Mouse (Mus musculus) common myeloid progenitor, adult 5-6 weeks (primary cell): ENCODE results near the gene Acrbp. TPM values are rescaled to one million over a fixed set of nuclear protein-coding genes. Genes with fewer than 3 reads are reported as not detected.

Experiments
- ATAC-seq: replicated peaks from 2 replicates; pipeline ENCODE4 v1.8.0; 2016; ENCODE audit warnings: low read depth, mild to moderate bottlenecking, moderate TSS enrichment, inconsistent platforms; ENCODE audit not compliant: poor library complexity, severe bottlenecking
- total RNA-seq: library from RNA; stranded (forward); fragments of 200-1000, 187-1606 nt; gene quantifications from 2 replicates; pipeline ENCODE4 v1.2.3, GENCODE M21; 2017

The Acrbp gene
- total RNA-seq, 1 experiment from 2014 or later = 2.3 TPM

DNA sequence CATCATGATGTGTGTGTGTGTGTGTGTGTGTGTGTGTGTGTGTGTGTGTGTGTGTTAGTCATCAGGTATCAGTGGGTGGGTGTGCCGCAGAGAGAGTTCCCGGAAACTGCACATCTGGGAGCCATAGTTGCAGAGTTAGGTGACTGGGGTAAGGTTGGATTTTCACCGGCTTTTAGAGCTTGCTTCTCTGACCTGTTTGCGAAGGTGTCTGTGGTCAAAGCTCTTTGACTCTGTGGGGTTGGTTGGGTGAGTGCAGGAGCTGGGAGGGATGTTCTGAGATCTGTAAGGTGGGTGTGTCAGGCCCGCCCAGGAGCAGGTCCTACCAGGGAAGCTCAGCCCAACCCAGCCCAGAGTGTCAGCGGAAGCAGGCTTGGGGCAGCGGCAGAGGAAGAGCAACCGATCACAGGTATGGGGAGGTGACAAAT is 18.1 kb downstream of the Acrbp start, which contains the start of gene Lpar5:
Lpar5 (plus strand) TSS at position 350 of the 425 bp plus-strand sequence.
- no peak for ATAC-seq

DNA sequence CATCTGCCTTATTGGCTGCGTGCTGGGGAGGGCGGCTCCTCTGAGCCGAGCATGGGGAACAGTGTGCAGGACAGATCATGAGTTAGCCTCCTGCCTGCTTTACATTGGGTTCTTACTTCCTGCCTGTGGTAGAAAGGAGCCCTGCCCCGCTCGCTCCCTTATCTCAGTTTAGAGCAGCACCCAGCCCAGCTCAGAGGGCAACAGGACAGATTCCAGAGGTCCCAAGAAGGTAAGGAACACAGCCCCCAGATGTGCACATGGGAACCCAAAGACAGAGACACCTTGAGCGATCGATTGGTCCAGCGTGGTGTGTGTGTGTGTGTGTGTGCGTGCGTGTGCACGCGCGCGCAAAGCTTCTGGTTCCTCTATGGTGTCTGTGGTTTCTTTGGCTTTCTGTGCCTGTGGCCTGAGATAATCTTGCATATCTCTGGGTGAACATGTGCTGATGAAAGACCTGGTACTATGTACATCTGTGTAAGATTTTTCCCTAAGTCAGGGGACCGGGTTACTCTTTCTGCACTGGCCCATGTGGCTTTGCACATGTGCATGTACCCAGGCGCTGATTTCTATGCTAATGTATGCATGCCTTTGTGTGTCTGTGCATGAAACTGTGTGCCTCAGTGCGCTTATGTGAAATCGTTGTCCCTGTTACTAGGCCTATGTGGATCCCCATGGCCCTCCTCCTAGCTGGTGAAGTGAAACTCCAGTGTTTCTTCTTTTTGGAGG is 21.8 kb downstream of the Acrbp start:
- ATAC-seq = peak; percentile 89

DNA sequence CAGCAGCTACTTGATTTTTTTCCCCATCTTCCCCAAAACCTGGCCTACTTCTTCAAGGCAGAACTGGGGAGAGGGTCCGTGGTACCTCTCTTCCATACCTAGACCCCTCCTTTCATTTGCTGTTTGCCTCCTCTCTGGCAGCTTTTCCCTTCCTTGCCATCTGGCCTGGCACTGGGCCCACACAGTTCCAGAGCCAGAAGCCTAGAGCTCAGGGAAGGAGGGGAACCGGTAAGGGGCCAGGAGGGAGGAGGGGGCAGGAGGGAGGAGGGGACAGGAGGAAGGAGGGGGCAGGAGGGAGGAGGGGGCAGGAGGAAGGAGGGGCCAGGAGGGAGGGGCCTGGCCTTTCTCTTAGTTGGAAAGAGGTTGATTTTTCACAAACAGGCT is 22.4 kb downstream of the Acrbp start:
- ATAC-seq = no peak; the same call in 1 of the 2 replicates

DNA sequence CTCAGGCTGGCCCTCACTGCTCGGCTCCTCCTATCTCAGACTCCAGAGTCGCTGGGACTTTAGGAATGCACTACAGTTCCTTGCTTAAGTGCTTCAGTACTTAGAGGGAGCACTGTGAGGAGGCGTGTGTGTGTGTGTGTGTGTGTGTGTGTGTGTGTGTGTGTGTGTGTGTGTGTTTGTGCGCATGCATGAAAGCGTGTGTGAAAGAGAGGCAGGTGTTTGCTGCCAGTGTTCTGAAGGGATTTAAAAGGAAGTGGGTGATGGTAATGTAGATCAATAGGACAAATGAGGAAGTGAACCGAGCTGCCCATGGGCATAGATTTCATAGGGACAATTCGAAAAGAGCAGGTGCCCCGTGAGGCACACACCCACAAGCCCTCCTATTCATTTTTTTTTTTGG is 24.3 kb downstream of the Acrbp start:
- 0 out of 2 replicates have a peak, but pooled peaks have one; percentile 16 for ATAC-seq

DNA sequence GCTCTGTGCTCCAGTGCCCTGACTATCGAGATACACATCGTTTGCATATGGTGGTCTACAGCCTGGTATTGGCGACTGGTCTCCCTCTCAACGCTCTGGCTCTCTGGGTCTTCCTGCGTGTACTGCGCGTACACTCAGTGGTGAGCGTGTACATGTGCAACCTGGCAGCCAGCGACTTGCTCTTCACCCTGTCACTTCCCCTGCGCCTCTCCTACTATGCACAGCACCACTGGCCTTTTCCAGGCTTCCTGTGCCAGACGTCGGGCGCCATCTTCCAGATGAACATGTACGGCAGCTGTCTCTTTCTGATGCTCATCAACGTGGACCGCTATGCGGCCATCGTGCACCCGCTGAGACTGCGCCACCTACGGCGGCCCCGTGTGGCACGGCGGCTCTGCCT is 31.9 kb downstream of the Acrbp start:
- ATAC-seq = no peak

DNA sequence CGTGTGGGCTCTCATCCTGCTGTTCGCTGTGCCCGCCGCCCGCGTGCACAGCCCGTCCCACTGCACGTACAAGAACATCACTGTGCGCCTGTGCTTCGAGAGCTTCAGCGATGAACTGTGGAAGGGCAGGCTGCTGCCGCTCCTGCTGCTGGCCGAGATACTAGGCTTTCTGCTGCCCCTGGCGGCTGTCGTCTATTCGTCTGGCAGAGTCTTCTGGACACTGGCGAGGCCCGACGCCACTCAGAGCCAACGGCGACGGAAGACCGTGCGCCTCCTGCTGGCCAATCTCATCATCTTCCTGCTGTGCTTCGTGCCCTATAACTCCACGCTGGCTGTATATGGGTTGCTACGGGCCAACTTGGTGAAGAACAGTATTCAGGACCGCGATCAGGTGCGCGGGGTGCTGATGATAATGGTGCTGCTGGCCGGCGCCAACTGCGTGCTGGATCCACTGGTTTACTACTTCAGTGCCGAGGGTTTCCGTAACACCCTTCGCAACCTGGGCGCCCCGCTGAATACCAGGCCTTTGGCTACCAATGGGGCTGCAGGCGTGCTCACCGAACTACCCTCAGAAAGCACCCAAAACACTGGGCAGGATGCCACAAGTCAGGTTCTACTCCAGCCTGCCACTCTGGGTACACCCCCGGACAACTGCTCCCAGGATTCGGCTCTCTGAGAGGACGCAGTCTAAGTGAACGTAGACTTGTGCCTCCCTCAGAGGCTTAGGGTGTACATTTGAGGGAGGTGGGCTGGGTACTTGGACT is 32.5 kb downstream of the Acrbp start:
- ATAC-seq = no peak

DNA sequence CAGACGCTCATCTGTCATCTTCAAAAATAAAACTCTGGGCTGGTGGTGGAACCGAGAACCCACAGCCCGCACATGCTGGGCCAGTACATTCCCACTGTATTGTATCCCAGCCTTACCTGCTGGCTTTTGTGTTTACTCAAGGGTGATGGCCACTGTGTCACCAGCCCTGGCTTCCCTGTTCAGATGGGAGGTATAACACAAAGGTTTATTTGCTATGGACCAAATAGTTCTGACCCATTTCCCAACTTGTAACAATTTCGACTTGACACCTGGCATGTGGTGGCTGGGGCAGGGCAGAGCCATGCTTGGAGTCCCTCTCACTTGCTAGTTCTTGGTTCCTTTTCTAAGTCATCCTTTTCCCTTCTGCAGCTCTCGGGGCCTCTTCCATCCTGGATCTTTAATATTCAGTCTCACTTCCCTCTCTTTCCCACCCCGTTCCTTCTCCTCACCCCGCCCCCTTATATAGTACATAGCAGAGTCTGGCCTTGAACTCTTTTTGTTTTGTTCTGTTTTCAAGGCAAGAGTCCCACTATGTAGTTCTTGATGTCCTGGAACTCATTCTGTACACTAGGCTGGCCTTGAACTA is 33.4 kb downstream of the Acrbp start:
- ATAC-seq = no peak

DNA sequence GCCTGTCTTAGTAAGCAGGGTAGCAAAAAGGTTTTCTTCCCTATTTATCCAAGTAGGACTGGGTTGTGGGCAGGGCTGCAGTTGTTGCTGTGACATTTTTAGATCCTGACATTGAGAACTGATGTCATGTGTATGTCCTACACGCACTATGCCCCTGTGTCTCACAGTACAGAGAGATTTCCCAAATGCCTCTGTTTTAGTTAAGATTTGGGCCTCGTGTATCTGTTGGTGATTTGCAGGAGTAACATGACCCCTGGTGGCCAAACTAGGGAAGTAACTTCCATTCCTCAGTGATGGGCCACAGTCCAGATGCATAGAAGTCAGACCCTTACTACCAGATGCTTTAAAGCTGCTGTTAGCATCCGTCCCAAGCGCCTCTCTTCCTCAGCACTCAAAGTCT is 34.9 kb downstream of the Acrbp start:
- ATAC-seq = peak; percentile 55

DNA sequence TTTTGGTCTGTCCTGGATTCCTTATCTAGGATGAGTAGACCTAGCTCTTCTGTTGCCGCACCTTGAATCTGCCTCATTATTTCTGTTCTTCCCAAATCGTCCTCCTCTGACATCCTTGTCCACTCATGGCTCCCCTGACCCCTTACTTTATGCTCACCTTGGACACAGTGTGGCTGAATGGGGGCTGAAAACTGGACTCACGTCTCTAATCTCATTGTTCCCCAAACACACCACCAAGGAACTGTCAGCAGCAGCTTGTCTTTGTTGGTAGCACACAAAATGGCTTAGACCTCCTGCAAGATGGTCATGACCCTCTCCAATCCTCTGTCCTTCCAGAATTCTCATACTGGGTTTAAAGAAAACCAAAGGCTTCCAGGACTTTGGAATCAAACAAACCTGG is 38.4 kb downstream of the Acrbp start:
- no peak for ATAC-seq

DNA sequence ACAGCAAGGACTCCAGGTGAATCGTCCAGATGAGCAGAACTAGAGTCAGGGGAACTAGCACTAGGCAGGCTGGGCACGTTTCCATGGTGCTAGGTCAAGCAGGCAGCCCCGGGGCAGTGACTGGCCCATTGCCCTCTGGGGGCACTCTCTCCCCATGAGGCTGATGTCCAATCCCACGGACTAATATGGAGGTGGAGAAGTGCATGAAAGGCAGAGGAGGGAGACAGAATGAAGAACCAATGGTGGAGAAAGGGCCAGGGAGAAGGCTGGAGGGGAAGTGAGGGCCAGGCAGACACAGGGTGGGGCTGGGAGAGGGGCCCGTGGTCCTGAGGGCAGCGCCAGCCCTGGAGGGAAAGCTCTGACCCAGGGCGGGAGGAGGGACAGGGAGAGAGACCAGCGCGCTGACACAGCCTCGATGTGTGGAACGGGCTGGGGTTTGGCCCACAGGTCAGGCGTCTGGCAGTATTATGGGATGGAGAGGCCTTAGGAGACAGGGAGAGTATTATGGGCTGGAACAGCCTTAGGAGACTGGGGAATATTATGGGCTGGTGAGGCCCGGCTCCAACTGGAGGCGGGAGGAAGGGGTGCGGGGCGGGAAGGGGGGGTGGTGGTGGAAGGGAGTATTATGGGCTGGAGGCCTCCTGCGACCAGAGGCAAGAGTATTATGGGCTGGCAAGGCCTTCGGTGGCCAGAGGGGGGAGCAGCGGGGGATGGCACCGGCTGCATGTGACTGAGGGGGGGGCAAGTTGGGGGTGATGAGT is 39.3 kb downstream of the Acrbp start:
- peak; percentile 63 for ATAC-seq

DNA sequence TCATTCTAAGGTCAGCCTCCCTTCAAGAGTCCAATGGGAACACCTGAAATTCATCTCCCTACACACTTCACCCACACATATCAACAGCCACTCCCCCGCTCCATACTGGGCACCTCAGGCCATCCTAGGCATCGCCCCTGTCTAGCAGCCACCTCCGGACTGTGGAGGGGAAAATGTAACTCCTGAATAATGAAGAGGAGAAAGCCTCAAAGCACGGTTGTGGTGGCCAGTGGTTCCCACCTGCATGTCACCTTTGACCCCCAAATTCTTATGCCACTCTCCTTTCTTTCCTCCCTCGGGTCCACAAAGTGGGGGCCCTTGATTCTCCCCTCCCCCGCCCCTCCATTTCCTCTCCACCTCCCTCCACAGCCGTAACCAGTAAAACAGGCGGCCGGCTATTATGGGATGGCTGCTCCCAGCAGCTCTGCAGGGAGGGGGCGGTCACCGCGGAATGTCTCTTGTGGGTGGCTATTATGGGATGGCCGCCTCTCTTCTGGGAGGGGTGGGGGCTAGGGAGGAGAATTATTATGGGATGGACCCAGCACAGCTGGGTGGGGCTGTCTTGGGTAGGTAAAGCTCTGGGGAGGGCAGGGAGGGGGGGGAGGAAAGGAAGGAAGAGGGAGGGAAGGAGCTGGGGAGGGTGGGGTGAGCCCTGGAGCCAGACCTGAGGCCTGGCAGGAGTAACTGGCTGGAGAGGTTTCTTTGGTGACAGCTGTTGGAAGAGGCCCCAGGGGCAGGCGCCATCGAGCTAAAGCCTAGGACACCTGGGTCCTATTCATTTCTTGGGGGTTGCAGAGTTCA is 40.2 kb downstream of the Acrbp start:
- peak; percentile 43 for ATAC-seq

DNA sequence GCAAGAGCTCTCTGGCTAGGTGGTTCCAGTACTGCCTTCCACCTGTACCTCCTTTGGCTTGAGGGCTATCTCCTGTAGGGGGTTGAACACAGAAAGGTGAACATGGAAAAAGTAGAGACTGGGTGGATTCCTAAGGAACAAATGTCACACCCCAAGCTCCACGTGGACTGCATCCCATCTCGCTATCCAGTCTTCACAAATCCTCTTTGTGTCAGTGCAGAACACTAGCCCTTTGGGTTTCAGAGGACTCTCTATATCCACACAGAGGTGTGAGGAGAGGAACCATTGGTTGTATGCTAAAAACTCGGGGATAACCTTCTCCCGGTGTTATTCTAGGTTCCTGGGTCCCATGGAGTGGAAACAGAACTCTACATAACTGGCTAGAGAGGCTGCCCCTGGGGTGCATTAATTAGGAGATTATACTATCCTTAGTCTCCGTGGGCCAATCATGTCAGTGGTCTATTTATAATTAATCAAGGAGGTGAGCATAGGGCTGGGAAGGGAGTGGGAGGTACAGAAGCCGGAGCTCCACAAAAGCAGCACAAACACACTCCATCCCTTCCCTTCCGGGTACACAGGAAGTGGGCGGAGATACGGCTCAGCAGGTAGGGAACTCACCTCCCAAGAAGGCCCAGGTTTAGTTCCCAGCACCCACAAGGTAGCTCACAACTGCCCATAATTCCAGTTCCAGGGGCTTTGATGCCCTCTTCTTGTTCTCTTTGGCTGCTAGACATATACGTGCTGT is 41.0 kb downstream of the Acrbp start:
- ATAC-seq = no peak

DNA sequence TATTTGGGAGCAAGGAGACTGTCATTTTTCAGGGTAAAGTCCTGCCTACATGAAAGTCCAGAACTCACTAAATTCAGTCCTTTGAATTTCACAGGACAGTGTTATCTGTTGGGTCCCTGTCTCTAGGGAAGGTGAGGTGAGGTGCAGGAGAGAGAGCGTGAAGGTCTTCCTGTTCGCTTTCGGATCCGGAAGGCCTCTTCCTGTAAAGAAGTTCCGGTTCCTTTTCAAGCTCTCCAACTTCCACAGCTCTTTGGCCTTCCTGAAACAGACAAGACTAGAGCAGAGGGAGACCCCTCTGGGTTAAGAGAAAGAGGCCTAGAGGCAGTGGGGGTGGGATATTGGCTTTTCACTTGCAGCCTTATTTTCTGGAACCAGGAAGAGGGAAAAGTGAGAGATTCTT is 42.9 kb downstream of the Acrbp start:
- ATAC-seq = no peak

DNA sequence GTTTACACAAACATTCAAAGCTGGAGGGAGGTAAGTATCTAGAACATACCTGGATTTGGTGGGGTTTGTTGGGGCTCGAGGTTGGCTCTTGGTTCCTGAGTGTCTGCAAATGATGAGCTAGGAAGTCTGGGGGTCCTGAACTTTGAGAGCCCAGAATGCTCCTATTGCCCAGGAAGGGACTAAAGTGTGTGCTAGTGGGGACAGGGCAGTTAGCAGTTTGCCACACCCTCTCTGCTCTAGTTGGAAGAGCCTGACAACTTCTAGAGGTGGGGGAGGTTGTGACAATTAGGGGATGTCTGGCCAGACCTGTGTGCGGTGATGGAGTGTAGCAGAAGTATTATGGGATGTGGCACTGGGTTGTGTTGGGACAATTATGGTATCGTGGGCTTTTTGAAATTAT is 45.4 kb downstream of the Acrbp start:
- no peak for ATAC-seq

DNA sequence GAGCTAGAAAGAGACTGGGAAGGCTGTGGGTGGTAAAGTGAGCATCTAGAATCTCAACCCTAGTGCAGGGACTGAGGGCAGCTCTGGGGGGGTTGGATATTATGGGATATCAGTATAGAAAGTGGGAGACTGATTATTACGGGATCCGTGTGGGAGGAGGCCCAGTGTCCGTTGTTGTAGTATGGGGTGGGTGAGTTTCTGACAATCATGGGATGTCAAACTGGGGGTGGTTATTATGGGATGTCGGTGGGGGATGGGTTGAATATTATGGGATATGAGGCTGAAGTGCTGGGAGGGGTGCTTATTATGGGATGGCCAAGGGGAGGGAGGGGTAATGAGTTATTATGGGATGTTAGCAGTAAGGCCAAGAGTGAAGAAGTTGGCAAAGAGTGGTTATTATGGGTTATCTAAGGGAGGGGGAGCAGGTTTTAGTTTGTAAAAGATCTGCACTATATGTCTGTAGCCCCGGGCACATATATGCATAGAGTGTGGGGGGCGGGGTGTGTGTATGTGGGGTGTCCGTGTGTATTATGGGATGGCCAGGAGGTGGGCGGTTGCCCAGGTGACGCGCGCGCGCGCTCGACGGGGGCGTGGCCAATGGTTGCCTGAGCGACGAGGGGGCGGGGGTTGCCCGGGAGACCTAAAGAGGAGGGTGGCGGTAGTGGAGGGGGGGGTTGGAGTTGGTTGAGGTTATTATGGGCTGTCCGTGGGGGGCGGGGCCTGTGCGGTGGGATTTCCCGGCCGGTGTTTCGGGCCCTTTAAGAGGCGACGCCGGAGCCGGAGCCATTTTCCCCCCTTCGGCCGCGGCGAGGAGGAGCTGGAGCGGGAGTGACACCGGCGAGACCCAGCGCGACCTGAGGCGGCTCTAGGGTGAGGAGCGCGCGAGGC is 46.1 kb downstream of the Acrbp start, which contains the start of gene Chd4:
Chd4 (plus strand) TSS at position 591 of the 888 bp plus-strand sequence.
- peak; percentile 53 for ATAC-seq

DNA sequence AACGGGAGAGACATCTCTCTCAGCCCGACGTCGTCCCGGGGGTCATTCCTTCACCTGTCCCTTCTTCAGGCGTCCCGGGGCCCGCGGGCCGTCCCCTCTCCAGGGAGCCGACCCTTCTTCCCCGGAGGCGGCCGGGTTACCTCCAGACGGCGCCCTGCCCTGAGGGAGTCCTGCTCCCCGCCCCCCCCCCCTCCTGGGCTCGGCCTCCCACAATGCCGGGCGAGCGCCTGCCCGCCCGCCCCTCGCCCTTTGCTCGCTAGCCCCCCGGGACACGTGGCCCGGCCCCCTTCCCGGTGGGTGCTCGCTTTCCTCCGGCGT is 46.7 kb downstream of the Acrbp start:
- no peak for ATAC-seq

DNA sequence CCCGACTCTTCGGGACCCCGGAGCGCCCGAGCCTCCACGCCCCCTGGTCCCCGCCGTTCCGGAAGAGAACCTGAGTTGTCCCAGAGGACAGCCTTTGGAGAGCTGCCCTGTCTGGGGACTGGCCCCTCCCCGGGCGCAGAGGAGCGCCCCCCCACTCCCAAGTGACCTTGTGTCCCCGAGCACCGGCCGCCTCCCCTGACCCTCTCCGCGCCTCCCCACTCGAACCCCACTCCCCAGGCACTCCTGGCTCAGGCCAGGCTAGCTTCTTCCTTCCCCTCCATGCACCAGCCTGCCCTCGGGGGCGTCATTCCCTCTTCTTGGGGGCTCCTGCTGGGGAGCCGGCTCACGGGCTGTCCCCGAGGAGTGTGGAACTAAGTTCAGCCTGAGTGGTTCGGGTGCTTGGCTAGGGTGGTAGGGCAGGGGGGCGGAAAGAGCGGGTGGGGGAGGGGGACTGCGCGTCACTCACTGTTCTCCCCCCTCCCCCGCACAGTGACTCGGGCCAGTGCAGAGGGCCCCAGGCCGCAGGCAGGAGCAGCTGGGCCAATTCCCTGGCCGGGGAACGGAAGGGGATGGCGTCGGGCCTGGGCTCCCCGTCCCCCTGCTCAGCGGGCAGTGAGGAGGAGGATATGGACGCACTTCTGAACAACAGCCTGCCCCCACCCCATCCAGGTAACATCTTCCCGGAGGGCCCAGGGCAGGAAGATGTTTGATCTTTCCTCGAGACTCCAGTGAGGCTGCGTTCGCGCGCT is 47.3 kb downstream of the Acrbp start:
- ATAC-seq = no peak; the same call in 1 of the 2 replicates
